Mouse (Mus musculus): ENCODE data around the gene Gpr183. TPM values are rescaled to one million over a fixed set of nuclear protein-coding genes. Genes with fewer than 3 reads are reported as not detected.
A peak's percentile ranks its signal among the peaks of the same experiment; 100 is the strongest.

Gpr183 gene
- total RNA-seq, 2 experiments from 2014 or later, result 3.3 to 3.4 TPM

- ATAC-seq (replicated peaks; ENCODE audit: poor library complexity, severe bottlenecking), result peak; percentile 72
Measured at GRCm38 (mm10) chr14:121958751-121959537, 6.1 kb downstream of the Gpr183 start.

DNA sequence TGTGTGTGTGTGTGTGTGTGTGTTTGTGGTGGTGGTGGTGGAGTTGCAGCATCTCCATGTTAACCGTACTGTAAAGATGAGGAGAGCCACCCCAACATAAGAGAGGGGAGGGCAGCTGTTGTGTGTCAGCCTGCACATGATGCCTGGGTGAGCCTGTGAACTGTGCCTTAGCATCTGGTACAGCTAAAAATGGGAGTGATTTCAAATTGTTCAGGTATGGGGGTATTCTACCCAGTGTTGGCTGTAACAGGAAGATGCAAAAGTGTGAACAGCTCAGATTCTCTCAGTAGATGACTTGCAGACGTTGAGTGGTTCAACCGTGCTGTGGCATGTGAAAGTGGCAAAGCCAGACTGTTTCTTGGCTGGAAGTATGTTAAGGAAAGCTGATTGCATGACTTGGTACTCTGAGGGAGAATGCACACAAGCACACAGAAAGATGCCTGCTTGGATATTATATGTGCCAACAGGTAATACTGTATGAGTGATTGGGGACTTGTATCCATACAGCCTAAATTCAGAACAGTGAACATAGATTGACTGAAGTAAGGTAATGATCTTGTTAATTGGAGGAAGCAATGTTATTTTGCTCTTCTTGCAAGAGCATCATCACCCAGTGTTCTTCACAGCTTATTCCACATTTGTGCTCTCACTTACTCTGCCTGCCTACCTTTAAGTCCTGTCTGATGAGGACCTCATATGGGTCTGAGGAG is 6.8 kb downstream of the Gpr183 start:
- ATAC-seq (replicated peaks; ENCODE audit: poor library complexity, severe bottlenecking), result no peak

DNA sequence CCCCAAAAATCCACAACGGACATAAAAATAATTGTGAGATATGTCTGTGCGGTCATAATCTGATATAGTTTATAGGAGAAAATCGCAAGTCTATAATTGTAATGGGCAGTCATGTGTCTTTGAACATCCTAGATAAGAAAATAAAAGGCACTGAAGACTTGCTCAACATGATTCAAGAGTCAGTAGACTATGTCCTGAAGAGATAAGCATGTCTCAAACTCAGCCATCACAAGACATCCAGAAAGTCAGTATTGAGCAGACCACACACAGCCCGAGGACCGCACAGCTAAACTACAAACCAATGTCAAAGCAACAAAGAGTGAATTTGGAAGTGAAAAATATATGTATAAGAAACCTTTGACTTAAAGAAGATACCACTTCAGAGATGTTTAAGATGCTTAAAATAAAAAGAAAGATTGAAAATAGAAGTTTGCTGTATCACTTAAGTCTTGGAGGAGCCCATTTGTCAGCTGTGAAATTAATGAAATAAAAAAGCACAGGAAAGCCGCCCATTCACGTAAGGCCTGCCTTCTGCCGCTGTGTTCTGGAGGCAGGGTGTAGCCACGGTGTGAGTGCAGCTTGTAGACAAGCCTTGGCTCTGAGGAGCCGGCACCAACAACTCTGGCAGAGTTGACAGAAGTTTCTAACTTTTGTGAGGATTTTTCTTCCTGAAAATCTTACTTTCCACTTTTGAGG is 7.7 kb downstream of the Gpr183 start:
- ATAC-seq (replicated peaks; ENCODE audit: poor library complexity, severe bottlenecking), result no peak

DNA sequence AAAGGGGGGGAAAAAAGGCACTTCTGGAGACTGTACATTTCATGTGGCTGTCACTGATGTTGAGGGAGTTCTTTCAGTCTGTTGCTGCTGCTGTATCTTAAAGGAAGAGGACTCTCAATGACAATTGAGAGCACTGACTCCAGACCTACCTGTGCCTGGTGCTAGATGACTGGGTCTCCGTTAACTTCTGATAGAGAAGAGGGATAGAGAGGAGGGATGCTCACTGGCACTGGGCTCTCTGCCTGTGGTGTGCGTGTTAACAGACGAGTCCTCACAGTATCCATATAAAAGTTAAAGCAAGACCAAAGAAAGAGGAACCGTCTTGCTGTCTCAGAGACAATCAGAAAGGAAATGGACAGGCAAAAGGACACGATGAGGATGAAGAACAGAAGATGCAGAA is 8.7 kb downstream of the Gpr183 start:
- ATAC-seq (replicated peaks; ENCODE audit: poor library complexity, severe bottlenecking), result 0 out of 2 replicates have a peak, but pooled peaks have one; percentile 21

- no peak for ATAC-seq (replicated peaks; ENCODE audit: poor library complexity, severe bottlenecking)
Measured at GRCm38 (mm10) chr14:121955176-121955795, 9.7 kb downstream of the Gpr183 start.

GRCm38 (mm10) chr14:121954608-121955007 is 10.4 kb downstream of the Gpr183 start:
- ATAC-seq (replicated peaks; ENCODE audit: poor library complexity, severe bottlenecking), result no peak

DNA sequence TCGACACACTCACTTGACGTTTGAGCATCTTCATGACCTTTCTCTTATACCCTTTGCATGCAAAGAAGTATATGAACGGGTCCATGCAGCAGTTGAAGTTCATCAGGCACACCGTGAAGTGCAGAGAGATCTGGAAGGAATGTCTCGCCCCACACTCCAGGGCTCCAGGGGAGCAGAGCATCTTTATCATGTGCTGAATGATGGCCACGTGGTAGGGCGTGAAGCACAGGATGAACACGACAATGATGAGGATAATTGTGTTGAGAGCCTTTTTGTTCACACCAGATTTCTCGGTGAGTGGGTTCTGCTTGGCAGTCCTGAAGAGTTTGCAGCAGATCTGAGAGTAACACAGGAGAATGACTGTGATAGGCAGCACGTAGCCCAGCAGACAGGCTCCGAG is 10.9 kb downstream of the Gpr183 start:
- ATAC-seq (replicated peaks; ENCODE audit: poor library complexity, severe bottlenecking), result no peak

DNA sequence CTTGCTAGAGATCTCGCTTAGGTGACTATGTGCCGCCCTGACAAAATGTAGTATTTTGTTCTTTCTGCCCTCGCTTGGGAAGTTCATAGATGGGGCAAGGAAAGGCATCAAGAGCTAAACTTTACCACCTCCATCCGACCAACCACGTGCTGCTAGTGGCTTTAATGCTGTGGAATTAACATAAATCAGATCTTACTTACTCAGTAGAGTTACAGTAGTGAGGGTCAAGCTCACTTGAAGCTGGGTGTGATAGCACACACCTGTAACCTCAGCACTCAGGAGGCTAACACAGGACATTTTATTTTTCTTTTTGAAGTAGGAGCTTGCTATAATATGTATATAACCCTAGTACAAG is 13.0 kb downstream of the Gpr183 start:
- no peak for ATAC-seq (replicated peaks; ENCODE audit: poor library complexity, severe bottlenecking)

GRCm38 (mm10) chr14:121951399-121952045 is 13.5 kb downstream of the Gpr183 start:
- no peak for ATAC-seq (replicated peaks; ENCODE audit: poor library complexity, severe bottlenecking)

DNA sequence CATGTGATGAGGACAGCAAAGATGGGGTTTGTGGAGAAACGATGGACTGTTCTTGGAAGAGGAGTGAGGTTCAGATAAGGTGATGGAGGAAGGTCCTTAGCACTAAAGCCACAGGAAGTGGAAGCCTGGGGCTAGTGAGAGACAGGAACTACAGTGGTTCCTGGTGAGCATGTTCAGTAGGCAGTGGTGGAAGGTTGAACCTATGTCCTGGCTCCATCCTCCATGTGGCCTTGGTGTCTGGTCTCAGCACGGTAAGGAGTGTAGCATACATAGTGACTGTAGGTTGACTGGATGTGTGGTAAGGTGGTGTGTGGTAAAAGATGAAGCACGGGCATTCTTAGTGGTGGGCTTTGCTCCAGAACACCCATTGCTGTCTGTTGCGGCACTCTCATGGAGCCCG is 15.1 kb downstream of the Gpr183 start:
- ATAC-seq (replicated peaks; ENCODE audit: poor library complexity, severe bottlenecking), result peak; percentile 52

GRCm38 (mm10) chr14:121949436-121949835 is 15.6 kb downstream of the Gpr183 start:
- ATAC-seq (replicated peaks; ENCODE audit: poor library complexity, severe bottlenecking), result no peak

DNA sequence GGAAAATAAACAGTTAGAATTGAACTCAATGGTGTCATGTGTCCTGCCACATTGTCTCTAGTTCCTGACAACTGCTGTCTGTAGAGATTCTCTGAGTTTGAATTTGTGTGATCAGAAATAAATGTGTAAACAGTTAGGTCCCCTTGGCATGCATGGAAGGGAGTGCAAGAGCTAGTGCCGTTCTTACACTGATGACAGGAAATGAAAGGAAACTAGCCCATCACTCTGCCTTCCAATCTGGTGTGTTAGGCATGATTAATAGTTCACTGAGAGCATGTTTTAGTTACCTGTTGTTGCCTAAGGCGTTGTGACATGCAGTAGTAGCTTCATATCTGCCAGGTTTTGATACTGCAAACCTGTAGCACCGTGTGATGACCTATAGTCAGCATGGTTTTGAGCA is 17.0 kb downstream of the Gpr183 start:
- no peak for ATAC-seq (replicated peaks; ENCODE audit: poor library complexity, severe bottlenecking)

- no peak for ATAC-seq (replicated peaks; ENCODE audit: poor library complexity, severe bottlenecking)
Measured at GRCm38 (mm10) chr14:121947201-121947760, 17.7 kb downstream of the Gpr183 start.

DNA sequence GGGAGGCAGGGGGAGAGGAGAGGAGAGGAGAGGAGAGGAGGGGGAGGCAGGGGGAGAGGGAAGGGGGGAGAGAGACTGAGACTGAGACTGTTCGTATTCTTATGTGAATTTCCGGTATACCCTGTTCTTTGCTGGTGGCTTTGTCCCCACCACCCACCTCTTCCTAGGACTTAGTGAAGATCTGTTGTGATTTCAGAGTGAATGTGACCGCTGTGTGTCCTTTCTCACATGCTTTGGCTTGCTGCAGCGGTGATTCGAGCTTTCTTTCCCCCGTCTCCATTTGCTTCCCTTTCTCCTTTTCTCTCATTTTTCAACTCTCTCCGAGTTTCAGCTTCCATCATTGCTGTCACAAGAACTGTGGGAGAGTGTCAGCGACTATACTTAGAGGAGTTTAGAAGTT is 18.3 kb downstream of the Gpr183 start:
- ATAC-seq (replicated peaks; ENCODE audit: poor library complexity, severe bottlenecking), result no peak

DNA sequence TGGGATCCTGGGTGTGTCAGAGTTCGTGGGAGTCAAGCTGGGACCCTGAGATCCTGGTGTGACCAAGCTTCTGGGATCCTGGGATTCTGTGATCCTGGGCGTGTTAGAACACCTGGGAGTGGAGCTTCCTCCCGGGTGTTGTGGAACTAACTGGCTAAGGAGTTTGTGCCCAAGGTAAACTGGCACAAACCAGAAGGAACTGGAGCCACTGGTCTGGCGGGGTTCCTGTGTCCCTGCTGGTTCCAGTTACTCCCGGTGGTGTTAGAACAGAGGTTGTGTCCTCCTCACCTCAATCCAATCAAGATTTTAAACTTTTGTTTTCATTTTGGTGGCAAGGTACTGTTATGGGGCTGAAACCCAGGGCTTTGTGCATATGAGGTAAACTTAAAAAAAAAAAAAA is 18.9 kb downstream of the Gpr183 start:
- ATAC-seq (replicated peaks; ENCODE audit: poor library complexity, severe bottlenecking), result no peak

DNA sequence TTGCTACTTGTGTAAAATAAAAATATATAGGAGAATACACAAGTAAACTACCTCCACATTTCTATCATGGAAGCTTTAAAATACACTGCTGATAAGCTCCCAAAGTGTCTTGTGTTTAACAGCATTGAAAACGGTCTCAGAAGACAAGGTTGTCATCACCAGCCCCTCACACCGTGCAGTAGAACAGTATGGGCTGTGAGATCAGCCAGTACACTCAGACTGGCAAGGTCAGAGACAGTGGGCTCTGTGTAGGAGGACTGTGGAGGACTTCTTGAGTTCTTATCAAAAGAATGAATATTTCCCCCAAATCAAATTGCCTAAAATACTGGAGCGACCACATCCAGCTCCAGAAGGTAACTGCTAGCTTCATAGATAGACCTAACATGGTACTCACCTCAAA is 25.4 kb downstream of the Gpr183 start:
- no peak for ATAC-seq (replicated peaks; ENCODE audit: poor library complexity, severe bottlenecking)

- peak; percentile 59 for ATAC-seq (replicated peaks; ENCODE audit: poor library complexity, severe bottlenecking)
Measured at GRCm38 (mm10) chr14:121938256-121939191, 26.5 kb downstream of the Gpr183 start.

- peak; percentile 33 for ATAC-seq (replicated peaks; ENCODE audit: poor library complexity, severe bottlenecking)
Measured at GRCm38 (mm10) chr14:121937601-121938255, 27.3 kb downstream of the Gpr183 start.

All from granulocyte monocyte progenitor cell, adult 5-6 weeks (primary cell).